Mouse (Mus musculus) intestine, embryonic 14.5 days (tissue): ENCODE measurements around the gene B4galnt2. TPM values are rescaled to one million over a fixed set of nuclear protein-coding genes. Genes with fewer than 3 reads are reported as not detected.

Experiments
- ATAC-seq: fragments of 200-750 bp; cut with Nextera tagmentation; replicated peaks from 2 replicates; pipeline ENCODE4 v1.8.0; 2017; ENCODE audit warnings: low read depth, moderate number of reproducible peaks, moderate TSS enrichment, moderate library complexity; ENCODE audit not compliant: low FRiP score, low TSS enrichment
- DNase-seq: peaks from one replicate; pipeline ENCODE4 v3.0.0-alpha.2; 2018; ENCODE audit warnings: low spot score
- H3K27ac ChIP-seq: fragments of 300-500 bp; sonication (generic); 2 replicates; pipeline ENCODE4 v1.5.1; 2014; ENCODE audit warnings: low read depth, mild to moderate bottlenecking, control low read depth
- H3K27me3 ChIP-seq: fragments of 300-500 bp; sonication (generic); replicated peaks from 2 replicates; pipeline ENCODE4 v1.6.1; 2014; ENCODE audit warnings: low read length, control low read depth; ENCODE audit not compliant: control insufficient read depth, insufficient read depth
- H3K36me3 ChIP-seq: fragments of 300-500 bp; sonication (generic); 2 replicates; pipeline ENCODE4 v1.6.1; 2014; ENCODE audit warnings: low read length, control low read depth; ENCODE audit not compliant: control insufficient read depth, insufficient read depth
- H3K4me1 ChIP-seq: fragments of 300-500 bp; sonication (generic); replicated peaks from 2 replicates; pipeline ENCODE4 v1.6.1; 2014; ENCODE audit warnings: low read length, control low read depth, mixed read lengths; ENCODE audit not compliant: control insufficient read depth, insufficient read depth
- H3K4me2 ChIP-seq: fragments of 300-500 bp; sonication (generic); 2 replicates; pipeline ENCODE4 v1.6.1; 2014; ENCODE audit warnings: low read length
- H3K4me3 ChIP-seq: fragments of 300-500 bp; sonication (generic); 2 replicates; pipeline ENCODE4 v1.5.1; 2014; ENCODE audit warnings: low read depth, low read length, control low read depth, mixed read lengths
- H3K9ac ChIP-seq: fragments of 300-500 bp; sonication (generic); 2 replicates; pipeline ENCODE4 v1.6.1; 2014; ENCODE audit warnings: mild to moderate bottlenecking, low read length
- H3K9me3 ChIP-seq: fragments of 300-500 bp; sonication (generic); 2 replicates; pipeline ENCODE4 v1.6.1; 2016; ENCODE audit warnings: low read length, control low read depth; ENCODE audit not compliant: control insufficient read depth
- WGBS: fragments of 180-500 bp; shearing (Covaris S2); extraction: QIAGEN DNeasy Blood & Tissue Kit; methylation state at CpG from one replicate; pipeline ENCODE4 v1.1.7; 2014; 5-methylcytosine and 5-hydroxymethylcytosine counted together
- polyA plus RNA-seq: library from polyadenylated mRNA; unstranded; fragments of >200 nt; fragmentation: Nextera tagmentation; extraction: Ambion mirVana; gene quantifications from 2 replicates; pipeline ENCODE4 v1.2.1, GENCODE M21; 2014

B4galnt2 gene
- polyA plus RNA-seq = 26.6 and 30.9 TPM in 2 replicates

DNA sequence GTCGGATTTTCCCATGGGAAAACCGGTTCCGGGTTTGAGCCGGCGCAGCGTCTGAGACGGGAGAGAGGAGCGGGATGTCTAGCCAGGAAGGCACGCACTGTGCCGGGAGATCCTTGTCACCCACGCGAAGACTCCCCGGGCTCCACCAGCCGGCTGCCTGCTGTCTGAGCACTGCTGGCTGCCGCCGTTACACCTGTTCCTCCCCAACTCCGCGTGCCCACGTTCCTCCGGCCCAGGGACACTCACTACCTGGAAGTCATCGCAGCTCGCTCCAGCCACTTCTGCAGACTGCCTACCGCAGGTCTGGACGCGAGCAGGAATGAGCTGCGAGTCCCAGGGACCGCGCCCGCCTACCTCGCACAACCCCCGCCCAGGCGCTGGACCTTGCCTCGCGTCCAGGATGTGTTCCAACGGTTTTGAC lies at the start of gene B4galnt2:
TSS of gene B4galnt2 (minus strand) at position 321 of the 421 bp plus-strand sequence.
- H3K36me3 ChIP-seq = no peaks in the 10 kb centered on the region
- peaks cover 5% of the 10 kb centered on the region; the same call in 1 of the 2 replicates for H3K4me1 ChIP-seq
- peak within 1 kb of the TSS; percentile 71 for H3K27ac ChIP-seq
- ATAC-seq (0 out of 2 replicates have a peak, but pooled peaks have one; percentile 22), DNase-seq (no peak)
- 1% methylated on average over 35 of the region's 35 CpGs for WGBS
- H3K4me2 ChIP-seq = peak within 1 kb of the TSS; percentile 45
- H3K9ac ChIP-seq = peak within 1 kb of the TSS; percentile 53
- H3K4me3 ChIP-seq = peak within 1 kb of the TSS; percentile 39
- no peaks in the 10 kb centered on the region for H3K9me3 ChIP-seq
- peaks cover 58% of the 10 kb centered on the region for H3K27me3 ChIP-seq

DNA sequence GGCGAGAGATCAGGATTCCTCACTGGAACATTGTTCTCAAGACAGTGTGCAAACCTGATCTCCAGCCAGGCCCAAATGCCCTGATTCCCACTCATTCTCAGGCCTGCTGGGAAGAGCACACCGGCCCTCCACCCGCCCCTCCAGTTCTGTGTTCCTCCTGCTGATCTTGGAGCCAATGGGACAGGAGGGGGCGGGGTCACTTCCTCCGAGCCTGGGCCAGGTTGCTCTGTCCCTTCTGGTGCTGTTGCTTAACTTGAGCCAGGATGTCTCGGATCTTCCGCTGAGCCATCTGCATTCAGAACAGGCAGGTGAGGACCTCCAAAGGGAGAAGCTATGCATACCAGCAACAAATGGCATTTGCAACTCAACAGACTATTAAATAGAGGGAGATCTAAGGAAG lies 48.6 kb upstream of the B4galnt2 start:
- H3K4me3 ChIP-seq = no peak overlapping the region
- H3K4me2 ChIP-seq = no peak overlapping the region
- H3K4me1 ChIP-seq = no peaks in the 10 kb centered on the region
- H3K9me3 ChIP-seq = no peaks in the 10 kb centered on the region
- DNase-seq (no peak), ATAC-seq (no peak)
- peaks cover 94% of the 10 kb centered on the region for H3K36me3 ChIP-seq
- no peak overlapping the region for H3K9ac ChIP-seq
- H3K27ac ChIP-seq = no peak overlapping the region
- H3K27me3 ChIP-seq = no peaks in the 10 kb centered on the region
- WGBS = 68% methylated on average over 7 of the region's 7 CpGs

DNA sequence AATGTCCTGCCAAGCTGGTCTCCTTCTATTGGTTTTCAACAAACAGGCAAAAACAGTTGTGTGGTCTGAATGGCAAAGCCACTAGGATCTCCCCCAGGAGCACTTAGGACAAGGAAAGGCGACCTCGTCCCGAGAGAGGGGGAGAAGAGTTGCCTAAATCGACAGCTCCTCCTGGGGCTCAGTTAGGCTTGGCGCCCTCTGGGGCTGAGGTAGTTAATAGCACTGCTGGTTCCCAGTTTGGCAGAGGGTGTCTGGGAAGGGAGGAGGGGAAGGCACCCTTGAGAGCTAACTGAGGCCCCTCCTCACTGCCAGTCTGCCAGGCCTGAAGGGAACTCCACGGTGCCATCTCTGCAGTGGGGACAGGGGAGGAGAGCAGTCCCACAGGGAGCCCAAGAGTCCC lies 44.5 kb upstream of the B4galnt2 start:
- WGBS = 67% methylated on average over 6 of the region's 6 CpGs
- H3K4me2 ChIP-seq = no peak overlapping the region
- no peak overlapping the region for H3K27ac ChIP-seq
- H3K27me3 ChIP-seq = no peaks in the 10 kb centered on the region
- no peak overlapping the region for H3K4me3 ChIP-seq
- no peaks in the 10 kb centered on the region for H3K9me3 ChIP-seq
- ATAC-seq = no peak
- no peaks in the 10 kb centered on the region for H3K4me1 ChIP-seq
- H3K9ac ChIP-seq = no peak overlapping the region
- DNase-seq = no peak
- peaks cover 54% of the 10 kb centered on the region for H3K36me3 ChIP-seq

DNA sequence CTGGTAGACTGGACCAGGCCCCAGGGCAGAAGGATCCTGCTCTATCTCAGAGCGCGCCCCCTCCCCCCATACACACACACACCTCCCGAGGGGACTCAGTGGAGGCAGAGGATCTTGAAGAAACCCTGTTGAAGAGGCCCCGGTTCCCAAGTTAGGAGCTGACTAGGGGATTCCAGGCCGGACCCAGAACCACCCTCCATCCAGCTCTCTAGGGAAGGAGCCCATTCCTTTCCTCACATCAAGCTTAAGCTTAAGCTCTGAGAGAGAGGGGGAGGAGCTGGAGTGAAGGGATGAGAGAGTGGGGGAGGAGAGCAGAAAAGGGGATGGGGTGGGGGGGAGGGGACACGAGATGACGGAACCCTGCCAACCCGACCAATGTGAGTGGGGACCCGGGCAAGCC lies 43.6 kb upstream of the B4galnt2 start:
- no peaks in the 10 kb centered on the region for H3K27me3 ChIP-seq
- H3K27ac ChIP-seq = no peak overlapping the region
- H3K4me3 ChIP-seq = no peak overlapping the region
- no peak for DNase-seq
- H3K4me2 ChIP-seq = no peak overlapping the region
- ATAC-seq = no peak
- H3K9ac ChIP-seq = no peak overlapping the region
- H3K36me3 ChIP-seq = peaks cover 45% of the 10 kb centered on the region
- no peaks in the 10 kb centered on the region for H3K9me3 ChIP-seq
- no peaks in the 10 kb centered on the region for H3K4me1 ChIP-seq
- WGBS = 74% methylated on average over 9 of the region's 9 CpGs

DNA sequence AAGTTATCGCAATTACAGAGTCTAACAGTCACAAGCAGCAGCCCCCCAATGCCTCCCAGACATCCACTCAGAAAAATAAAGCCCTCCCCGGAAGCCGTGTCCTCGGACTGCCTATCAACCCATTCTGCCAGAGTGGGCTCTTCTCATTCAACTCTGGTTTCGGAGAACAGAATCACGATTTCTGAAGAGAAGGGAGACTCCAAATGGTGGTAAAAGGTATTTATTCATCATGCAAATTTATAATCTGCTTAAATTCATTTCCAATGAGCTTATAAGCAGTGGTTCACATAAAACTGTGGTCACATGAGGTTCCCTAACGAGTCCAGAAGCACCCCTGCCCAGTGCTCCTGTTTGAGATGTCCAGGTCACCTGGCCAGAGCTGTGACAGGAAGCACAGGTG lies 42.7 kb upstream of the B4galnt2 start:
- Histone ChIP-seq H3K4me2 (no peak overlapping the region), H3K27me3 (no peaks in the 10 kb centered on the region), H3K4me3 (no peak overlapping the region), H3K9ac (no peak overlapping the region), H3K36me3 (peaks cover 37% of the 10 kb centered on the region), H3K27ac (no peak overlapping the region), H3K4me1 (no peaks in the 10 kb centered on the region), H3K9me3 (no peaks in the 10 kb centered on the region)
- DNase-seq (no peak), ATAC-seq (no peak)
- WGBS = 71% methylated on average over 7 of the region's 7 CpGs

DNA sequence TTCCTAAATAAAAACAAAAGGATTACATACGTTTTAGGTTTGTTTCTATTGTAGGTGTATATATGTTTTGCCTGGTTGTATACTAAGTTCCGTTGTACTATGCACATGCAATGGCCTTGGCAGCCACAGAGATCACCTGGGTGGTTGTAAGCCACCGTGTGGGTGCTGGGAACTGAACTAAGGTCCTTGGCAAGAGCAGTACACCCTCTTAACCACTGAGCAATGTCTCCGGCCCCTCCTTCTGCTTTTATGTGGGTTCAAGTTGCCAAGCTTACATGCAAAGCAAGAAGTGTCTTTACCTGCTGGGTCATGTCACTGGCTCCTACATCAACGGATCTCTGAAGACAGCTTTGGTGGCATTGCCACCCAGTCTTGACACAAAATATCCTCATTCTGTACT lies 38.6 kb upstream of the B4galnt2 start:
- Histone ChIP-seq H3K9ac (no peak overlapping the region), H3K4me3 (no peak overlapping the region), H3K4me2 (no peak overlapping the region), H3K4me1 (no peaks in the 10 kb centered on the region), H3K27ac (no peak overlapping the region), H3K27me3 (no peaks in the 10 kb centered on the region), H3K9me3 (no peaks in the 10 kb centered on the region), H3K36me3 (0 out of 2 replicates have a peak, but pooled peaks cover 2% of the 10 kb centered on the region)
- DNase-seq = no peak
- 83% methylated on average over 5 of the region's 5 CpGs for WGBS
- ATAC-seq = no peak

DNA sequence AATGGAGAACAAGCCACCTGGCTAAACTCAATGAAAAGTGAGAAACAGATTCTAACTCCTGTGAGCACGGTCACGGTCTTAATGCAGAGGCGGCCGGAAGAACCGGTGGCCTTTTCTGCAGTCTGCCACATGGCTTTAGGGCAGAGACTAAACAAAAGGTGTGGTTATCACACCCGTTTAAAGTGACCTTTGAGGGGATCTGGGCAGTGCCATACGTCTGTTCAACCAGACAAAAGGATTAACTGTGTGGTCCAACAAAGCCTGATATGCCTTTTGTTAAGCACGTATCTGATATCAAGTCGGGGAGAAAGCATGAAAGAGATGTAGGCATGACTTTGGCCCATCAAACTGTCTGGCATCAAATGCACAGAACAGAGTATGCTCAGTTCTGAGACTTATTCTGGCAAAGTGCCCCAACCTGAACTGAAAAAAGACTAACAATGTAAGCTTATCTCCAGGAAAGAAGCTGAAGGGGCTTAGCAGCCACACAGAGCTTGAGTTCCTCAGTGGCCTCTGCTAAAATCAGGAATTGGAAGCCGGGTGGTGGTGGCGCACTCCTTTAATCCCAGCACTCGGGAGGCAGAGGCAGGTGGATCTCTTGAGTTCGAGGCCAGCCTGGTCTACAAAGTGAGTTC lies 31.3 kb upstream of the B4galnt2 start:
- no peaks in the 10 kb centered on the region for H3K27me3 ChIP-seq
- no peak overlapping the region for H3K27ac ChIP-seq
- H3K4me2 ChIP-seq = no peak overlapping the region
- no peaks in the 10 kb centered on the region for H3K4me1 ChIP-seq
- WGBS = 75% methylated on average over 13 of the region's 13 CpGs
- no peaks in the 10 kb centered on the region for H3K36me3 ChIP-seq
- no peak for ATAC-seq
- no peak for DNase-seq
- H3K9me3 ChIP-seq = no peaks in the 10 kb centered on the region
- no peak overlapping the region for H3K4me3 ChIP-seq
- no peak overlapping the region for H3K9ac ChIP-seq

DNA sequence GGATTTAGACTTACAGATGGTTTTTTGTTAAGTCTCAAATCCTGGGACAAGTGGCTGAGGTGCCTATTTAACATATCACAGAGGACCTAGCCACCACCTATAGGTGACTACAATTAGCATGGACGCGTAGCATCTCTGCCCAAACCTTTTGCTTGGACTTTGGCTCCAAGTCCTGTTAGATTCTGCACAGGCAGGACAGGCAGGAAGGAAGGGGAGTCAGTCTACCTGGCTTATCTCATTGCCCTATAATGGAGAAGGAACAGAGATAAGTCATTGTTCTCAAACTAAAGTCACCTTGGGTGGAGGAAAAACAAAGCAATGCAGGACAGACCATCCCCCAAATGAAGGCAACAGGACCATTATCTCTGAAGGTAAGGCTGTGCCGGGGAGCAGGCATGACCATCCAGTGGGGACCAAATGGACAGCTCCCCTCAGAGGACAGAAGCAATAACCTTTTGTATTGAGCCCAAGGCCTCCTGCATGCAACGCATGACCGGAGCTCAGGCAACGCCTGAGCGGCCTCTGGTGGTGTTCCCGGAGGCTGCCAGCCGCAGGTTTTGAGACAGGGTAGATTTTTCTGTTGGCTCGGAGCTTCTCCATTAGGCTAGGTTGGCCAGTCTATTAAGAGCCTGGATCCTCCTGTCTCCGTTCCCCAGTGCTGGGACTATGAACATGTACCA lies 25.3 kb upstream of the B4galnt2 start:
- no peak overlapping the region for H3K9ac ChIP-seq
- ATAC-seq = 0 out of 2 replicates have a peak, but pooled peaks have one; percentile 32
- H3K27ac ChIP-seq = no peak overlapping the region
- WGBS = 34% methylated on average over 11 of the region's 11 CpGs
- no peak for DNase-seq
- H3K4me3 ChIP-seq = no peak overlapping the region
- H3K36me3 ChIP-seq = no peaks in the 10 kb centered on the region
- no peak overlapping the region for H3K4me2 ChIP-seq
- no peaks in the 10 kb centered on the region for H3K27me3 ChIP-seq
- H3K4me1 ChIP-seq = no peaks in the 10 kb centered on the region
- no peaks in the 10 kb centered on the region for H3K9me3 ChIP-seq

DNA sequence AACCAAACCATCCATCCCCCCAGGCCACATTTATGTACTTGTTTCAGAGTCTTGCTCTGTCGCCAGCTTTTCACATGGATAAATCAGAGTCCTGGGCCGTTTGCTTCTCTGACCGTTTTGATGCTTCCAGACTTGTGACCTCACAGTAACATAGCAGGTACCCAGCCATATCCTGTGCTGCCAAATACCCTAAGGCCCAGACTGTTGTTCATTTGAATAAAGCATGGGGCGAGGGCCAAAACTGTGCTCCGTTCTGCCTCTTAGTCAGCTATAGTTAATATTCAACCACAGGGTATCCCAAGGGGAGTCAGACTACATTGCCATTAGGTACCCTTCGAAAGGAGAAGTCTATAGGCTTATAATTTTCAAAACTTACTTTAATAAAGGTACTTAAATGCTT lies 21.7 kb upstream of the B4galnt2 start:
- Histone ChIP-seq H3K27ac (no peak overlapping the region), H3K27me3 (no peaks in the 10 kb centered on the region), H3K36me3 (no peaks in the 10 kb centered on the region), H3K4me3 (no peak overlapping the region), H3K9me3 (no peaks in the 10 kb centered on the region), H3K9ac (no peak overlapping the region), H3K4me2 (no peak overlapping the region), H3K4me1 (no peaks in the 10 kb centered on the region)
- 68% methylated on average over 6 of the region's 6 CpGs for WGBS
- DNase-seq = no peak
- ATAC-seq = no peak
